Mouse (Mus musculus) 3T3-L1 (cell line): ENCODE measurements around the gene Ezr.

Source experiments
- DNase-seq: peaks from one replicate; pipeline ENCODE4 v3.0.0-alpha.2; 2015; ENCODE audit warnings: low read depth, low spot score

The Ezr gene

DNA sequence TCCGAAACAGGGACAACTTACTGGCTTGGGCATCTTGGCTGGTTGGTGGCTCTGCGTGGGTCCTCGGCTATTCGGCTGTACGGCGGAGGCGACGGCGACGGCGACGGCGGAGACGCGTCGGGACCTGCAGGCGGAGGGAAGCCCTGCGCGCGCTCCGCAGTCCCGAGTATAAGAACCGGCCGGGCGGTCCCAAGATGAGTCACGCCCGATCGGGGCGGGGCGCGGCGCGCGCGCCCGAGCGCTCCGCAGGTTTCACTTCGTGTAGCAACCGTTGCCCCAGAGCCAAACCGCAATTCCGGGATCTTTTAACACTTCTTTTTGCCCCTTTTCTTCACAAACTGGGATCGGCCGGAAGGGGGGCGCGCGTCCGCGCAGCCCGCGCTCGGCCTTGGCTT lies at the start of gene Ezr:
TSS of gene Ezr (minus strand) at position 174 of the 395 bp plus-strand sequence.
- DNase-seq = peak; percentile 91

GRCm38 (mm10) chr17:6830004-6830592 lies 47.5 kb upstream of the Ezr start:
- DNase-seq = no peak

DNA sequence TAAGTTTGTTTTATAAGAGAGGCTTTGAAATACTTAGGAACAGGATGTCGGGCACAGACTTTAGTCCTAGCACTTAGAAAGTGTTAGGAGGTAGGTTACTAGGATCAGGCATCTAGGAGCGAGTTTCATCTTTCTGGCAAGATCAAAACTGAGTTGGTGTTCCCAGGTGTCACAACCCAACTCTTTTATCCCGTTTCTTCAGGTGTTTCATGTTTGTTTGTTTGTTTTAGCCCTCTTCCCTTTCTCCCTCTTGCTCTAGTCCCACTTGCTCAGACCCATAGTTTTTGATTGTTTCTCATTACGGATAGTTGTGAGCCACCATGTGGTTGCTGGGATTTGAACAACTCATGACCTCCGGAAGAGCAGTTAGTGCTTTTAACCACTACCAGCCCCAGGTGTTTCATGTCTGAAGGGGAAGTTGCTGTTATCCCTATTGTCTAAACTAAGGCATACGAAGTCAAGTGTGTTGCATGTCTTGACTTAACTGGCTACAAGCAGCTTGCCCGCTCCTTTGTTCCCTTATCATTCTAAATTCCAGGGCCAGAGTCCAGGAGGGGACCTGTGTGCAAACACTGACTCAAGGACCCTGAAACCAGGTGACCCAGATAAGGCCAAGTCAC lies 46.1 kb upstream of the Ezr start:
- no peak for DNase-seq

DNA sequence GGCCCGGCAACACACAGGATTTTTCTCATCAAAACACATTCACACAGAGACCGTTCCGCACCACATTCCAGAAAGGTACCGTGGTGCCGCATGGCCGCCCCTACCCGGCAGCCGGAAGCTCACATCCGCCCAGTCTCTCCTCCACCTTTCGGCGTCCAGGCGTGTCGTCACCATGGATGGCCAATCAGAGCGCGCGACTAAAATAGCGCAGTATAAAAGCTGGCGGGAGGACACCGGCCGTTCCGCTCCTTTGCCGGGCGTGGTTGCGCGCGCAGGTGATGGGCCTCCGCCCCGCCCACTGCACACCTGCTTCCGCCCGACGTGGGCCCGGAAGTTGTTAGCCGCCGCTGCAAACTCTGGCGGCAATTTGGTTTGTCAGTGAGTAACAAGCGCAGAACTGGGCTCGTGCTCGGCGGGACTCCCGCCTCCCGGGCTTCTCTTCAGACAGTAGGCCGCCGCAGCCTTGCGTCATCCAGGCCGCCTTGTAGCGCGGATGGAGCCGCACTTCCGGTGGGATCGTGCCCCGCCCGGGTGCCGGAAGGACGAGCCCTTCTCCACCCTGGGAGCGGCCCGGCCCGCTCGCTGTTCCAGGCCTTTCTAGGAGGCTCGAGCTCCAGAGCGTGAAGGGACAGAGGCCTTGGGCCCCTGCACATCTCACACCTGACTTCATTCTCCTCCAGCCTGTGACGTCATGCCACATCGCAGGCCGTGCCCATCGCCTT lies 45.3 kb upstream of the Ezr start:
- DNase-seq = peak; percentile 98

DNA sequence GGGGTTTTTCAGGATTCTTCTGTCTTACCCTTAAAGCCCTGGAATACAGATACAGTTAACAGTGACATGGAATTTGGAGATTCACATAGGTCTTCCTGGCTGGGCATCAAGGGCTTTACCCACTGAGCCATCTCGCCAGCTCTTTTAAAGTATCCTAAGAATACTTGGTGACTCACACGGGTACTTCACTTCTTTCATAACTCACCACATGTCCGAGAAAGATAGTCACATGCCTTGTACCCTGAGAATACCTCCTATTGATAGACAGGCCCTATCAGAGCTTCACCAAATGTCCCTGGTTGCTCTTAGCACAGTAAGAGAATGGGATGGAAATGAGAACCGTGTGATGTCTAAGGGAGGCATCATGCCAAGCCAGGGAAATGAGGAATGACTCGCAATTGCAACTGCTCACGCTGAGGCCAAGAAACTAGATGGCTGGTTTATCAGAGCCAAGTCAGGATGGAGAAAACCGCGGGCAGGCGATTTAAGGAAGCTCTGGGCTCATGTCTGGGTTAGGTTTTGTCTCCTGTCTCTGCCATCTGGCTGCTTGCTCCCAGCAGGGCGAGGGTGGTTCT lies 44.7 kb upstream of the Ezr start:
- DNase-seq = peak; percentile 91

DNA sequence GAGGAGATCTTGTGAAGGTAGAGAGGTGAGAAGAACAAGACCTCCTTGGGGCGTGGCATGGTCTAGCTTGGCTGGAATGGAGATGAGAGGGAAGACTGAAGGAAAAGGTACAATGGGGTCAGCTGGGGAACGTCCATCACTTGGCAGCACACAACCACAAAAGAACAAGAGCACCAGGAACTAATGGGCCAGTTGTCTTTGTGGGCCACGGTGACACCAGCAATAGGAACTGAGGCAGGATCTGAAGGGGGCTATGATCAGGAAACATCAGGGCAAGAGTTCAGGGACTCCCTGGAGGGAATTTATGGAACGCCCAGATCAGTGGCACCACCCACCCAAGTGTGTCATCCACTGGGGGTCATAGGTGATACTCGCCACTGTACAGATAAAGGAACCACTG lies 34.2 kb upstream of the Ezr start:
- DNase-seq = no peak

DNA sequence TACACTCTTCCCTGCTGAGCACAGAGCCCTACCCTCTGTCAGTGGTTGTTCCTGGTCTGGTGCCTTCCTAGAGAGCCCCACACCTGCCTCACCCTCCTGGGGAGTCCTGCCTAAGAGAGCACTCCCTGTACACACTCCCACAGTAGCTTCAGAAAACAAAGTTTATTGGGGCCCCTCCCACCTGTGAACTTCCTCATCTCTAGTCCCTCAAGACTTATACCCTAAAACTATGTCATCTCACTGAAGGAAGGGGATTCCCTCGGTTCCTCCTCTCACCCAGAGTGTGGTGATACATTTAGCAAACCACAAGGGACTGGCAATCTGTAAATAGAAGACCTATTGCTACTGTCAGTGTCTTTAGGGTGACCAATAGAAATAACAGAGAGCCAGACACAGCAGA lies 33.6 kb upstream of the Ezr start:
- DNase-seq = no peak

- peak; percentile 49 for DNase-seq
Measured at GRCm38 (mm10) chr17:6814656-6815055, 32.1 kb upstream of the Ezr start.

DNA sequence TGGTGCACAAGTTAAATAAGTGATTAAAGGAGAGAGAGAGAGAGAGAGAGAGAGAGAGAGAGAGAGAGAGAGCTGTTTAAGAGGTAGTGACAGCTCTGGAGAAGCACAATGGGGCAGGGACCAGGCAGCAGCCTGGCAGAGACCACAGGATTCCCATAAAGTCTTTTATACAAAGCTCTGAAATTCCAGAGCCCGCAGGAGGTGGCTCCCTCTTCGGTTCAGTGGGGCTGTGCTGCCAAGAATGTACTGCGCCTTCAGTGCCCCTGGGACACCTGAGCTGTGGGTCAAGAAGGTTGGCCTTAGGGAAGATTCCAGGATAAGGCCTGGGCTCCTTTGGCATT lies 30.2 kb upstream of the Ezr start:
- peak; percentile 50 for DNase-seq

GRCm38 (mm10) chr17:6811931-6812850 lies 29.6 kb upstream of the Ezr start:
- DNase-seq = peak; percentile 67

DNA sequence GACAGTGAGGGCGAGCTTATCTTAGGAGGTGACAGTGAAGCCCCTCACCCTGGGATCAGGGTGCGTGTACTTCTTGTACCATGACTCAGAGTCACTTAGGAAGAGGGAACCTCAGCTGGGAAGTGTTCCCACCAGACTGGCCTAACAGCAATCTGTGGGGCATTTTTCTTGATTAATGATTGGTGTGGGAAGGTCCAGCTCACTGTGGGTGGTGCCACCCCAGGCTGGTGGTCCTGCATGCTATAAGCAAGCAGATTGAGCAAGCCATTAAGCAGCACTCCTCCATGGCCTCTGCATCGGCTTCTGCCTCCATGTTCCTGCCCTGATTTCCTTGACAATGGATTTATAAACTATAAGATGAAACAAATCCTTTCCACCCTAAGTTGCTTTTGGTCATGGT lies 26.7 kb upstream of the Ezr start:
- DNase-seq = no peak

DNA sequence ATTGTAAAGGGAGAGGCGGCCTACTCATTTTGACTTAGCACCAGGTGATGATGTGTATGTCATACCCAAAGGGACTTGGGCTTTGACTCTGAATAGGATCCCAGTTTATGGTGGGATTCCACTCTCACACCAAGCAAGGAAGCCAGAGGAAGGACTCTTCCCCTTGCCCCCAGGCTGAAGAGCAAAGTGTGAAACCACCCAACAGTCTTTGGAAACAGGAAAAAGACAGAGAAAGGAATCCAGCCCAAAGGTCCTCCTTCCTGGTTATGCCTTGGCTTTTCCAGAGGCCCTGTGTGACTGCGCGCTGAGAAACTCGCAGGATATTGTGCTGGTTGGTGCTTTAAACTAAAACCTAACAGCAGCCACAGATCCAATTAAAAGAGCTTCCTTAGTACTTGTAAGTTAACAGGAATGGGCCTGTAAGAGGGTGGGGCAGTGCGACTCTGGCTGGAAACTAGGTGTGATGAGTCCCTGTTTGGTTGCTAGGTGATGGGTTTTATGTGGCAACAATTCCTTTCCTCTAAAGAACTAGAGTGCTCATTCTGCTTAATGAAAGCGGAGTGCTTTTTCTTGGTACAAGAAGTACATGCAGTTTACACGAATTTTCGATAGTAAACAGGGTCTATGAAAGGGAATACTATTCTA lies 26.1 kb upstream of the Ezr start:
- DNase-seq = peak; percentile 73

DNA sequence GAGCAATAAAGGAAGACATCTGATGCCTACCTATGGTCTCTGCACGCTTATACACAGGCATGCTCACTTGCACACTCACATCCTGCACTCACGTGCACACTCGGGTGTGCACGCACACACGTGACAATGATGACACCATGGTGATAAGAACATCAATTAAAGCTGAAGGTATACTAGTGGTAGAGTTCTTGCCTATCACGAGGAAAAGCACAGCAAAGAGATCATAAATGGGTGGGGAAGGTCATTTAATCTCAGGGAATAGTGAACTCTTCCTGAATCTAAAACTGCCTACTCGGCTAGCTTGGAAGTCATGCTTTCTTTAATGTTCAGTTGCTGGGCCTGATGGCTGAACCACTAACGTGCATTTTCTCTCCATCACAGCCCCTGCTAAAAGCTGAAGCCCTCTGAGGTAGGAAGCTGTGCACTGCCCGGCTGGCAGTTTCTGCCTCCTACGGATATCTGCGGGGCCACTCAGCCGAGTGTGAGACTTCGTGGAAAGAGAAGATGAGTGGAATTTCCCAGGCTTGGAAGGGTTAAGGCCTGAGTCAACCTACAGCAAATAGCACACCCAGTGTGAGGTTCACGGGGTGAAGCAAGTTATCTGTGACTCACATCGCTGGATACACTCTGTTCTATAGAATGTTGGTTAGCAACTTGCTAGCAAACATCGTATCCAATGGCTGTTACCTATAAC lies 25.4 kb upstream of the Ezr start:
- peak; percentile 72 for DNase-seq

- DNase-seq = no peak
Measured at GRCm38 (mm10) chr17:6804853-6805543, 22.4 kb upstream of the Ezr start.

- no peak for DNase-seq
Measured at GRCm38 (mm10) chr17:6804111-6804510, 21.5 kb upstream of the Ezr start.

DNA sequence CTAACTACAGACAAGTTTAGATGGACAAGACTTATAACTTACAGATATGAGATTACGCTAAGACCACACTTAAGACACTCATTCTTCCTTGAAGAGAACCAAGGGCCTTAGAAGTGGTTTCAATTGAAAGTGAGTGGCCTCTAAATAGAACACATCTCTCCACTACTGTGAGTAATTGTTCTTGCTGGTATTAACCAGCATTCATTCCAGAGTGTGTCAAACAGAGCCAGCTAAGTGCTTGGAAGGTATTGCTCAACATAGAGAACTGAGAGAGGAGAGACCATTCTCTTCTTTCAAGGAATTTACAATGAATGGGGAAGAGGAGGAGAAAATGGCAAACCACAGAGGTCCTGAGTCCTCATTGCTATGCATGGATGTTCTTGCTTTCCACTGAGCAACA lies 21.0 kb upstream of the Ezr start:
- DNase-seq = no peak

GRCm38 (mm10) chr17:6798392-6799061 lies 15.9 kb upstream of the Ezr start:
- DNase-seq = no peak

- DNase-seq = no peak
Measured at GRCm38 (mm10) chr17:6797471-6797870, 14.9 kb upstream of the Ezr start.

- DNase-seq = no peak
Measured at GRCm38 (mm10) chr17:6794160-6794751, 11.7 kb upstream of the Ezr start.
